Mouse (Mus musculus): ENCODE measurements at regions not wholly inside any gene's neighbourhood (a gene's known extent, or its start where the extent isn't known, plus 50 kb on each side); places are given as distances from the start of the nearest gene placed in this dataset.

- Histone ChIP-seq H3K4me1 (ENCODE audit: control insufficient read depth, insufficient read depth, low read length) (peaks cover 4% of the 10 kb centered on the region), H3K9me3 (replicated peaks; ENCODE audit: control insufficient read depth, low read length) (no peaks in the 10 kb centered on the region), H3K36me3 (ENCODE audit: control insufficient read depth, insufficient read depth) (no peaks in the 10 kb centered on the region), H3K4me3 (ENCODE audit: low read length) (no peak overlapping the region), H3K27me3 (ENCODE audit: control insufficient read depth, insufficient read depth, low read length) (no peaks in the 10 kb centered on the region), H3K27ac (ENCODE audit: low read length) (no peak overlapping the region), H3K9ac (ENCODE audit: low read length) (no peak overlapping the region), H3K4me2 (ENCODE audit: low read depth, low read length) (no peak overlapping the region)
- WGBS, result 81% methylated on average over 4 of the region's 4 CpGs
- ATAC-seq (replicated peaks; ENCODE audit: extremely low read depth, insufficient read depth, low FRiP score), result no peak
Measured at GRCm38 (mm10) chr1:57612171-57612570, 161.8 kb upstream of the Spats2l start.

GRCm38 (mm10) chr1:57612931-57613804, 160.8 kb upstream of the Spats2l start:
- 20% methylated on average over 17 of the region's 17 CpGs for WGBS
- Histone ChIP-seq H3K4me2 (ENCODE audit: low read depth, low read length) (peak overlapping the region; percentile 65), H3K36me3 (ENCODE audit: control insufficient read depth, insufficient read depth) (no peaks in the 10 kb centered on the region), H3K9ac (ENCODE audit: low read length) (peak overlapping the region; percentile 9; the same call in 1 of the 2 replicates), H3K27me3 (ENCODE audit: control insufficient read depth, insufficient read depth, low read length) (no peaks in the 10 kb centered on the region), H3K4me1 (ENCODE audit: control insufficient read depth, insufficient read depth, low read length) (peaks cover 4% of the 10 kb centered on the region), H3K4me3 (ENCODE audit: low read length) (peak overlapping the region; percentile 28), H3K27ac (ENCODE audit: low read length) (no peak overlapping the region), H3K9me3 (replicated peaks; ENCODE audit: control insufficient read depth, low read length) (no peaks in the 10 kb centered on the region)
- no peak for ATAC-seq (replicated peaks; ENCODE audit: extremely low read depth, insufficient read depth, low FRiP score)

- H3K27me3 ChIP-seq (ENCODE audit: control insufficient read depth, insufficient read depth, low read length), result no peaks in the 10 kb centered on the region
- H3K9ac ChIP-seq (ENCODE audit: low read length), result no peak overlapping the region
- H3K4me2 ChIP-seq (ENCODE audit: low read depth, low read length), result no peak overlapping the region
- no peak overlapping the region for H3K4me3 ChIP-seq (ENCODE audit: low read length)
- no peaks in the 10 kb centered on the region for H3K36me3 ChIP-seq (ENCODE audit: control insufficient read depth, insufficient read depth)
- peak; percentile 70 for ATAC-seq (replicated peaks; ENCODE audit: extremely low read depth, insufficient read depth, low FRiP score)
- H3K27ac ChIP-seq (ENCODE audit: low read length), result no peak overlapping the region
- H3K4me1 ChIP-seq (ENCODE audit: control insufficient read depth, insufficient read depth, low read length), result peaks cover 4% of the 10 kb centered on the region
- H3K9me3 ChIP-seq (replicated peaks; ENCODE audit: control insufficient read depth, low read length), result no peaks in the 10 kb centered on the region
Measured at GRCm38 (mm10) chr1:57615155-57615554, 158.8 kb upstream of the Spats2l start.

GRCm38 (mm10) chr1:57617316-57617715, 156.6 kb upstream of the Spats2l start:
- no peaks in the 10 kb centered on the region for H3K9me3 ChIP-seq (replicated peaks; ENCODE audit: control insufficient read depth, low read length)
- no peaks in the 10 kb centered on the region for H3K27me3 ChIP-seq (ENCODE audit: control insufficient read depth, insufficient read depth, low read length)
- H3K4me3 ChIP-seq (ENCODE audit: low read length), result no peak overlapping the region
- no peak overlapping the region for H3K9ac ChIP-seq (ENCODE audit: low read length)
- H3K27ac ChIP-seq (ENCODE audit: low read length), result no peak overlapping the region
- H3K4me1 ChIP-seq (ENCODE audit: control insufficient read depth, insufficient read depth, low read length), result peaks cover 4% of the 10 kb centered on the region
- no peaks in the 10 kb centered on the region for H3K36me3 ChIP-seq (ENCODE audit: control insufficient read depth, insufficient read depth)
- ATAC-seq (replicated peaks; ENCODE audit: extremely low read depth, insufficient read depth, low FRiP score), result no peak
- no peak overlapping the region for H3K4me2 ChIP-seq (ENCODE audit: low read depth, low read length)
- WGBS, result 90% methylated on average over 3 of the region's 3 CpGs

GRCm38 (mm10) chr1:57622561-57622960, 151.4 kb upstream of the Spats2l start:
- Histone ChIP-seq H3K9ac (ENCODE audit: low read length) (no peak overlapping the region), H3K27me3 (ENCODE audit: control insufficient read depth, insufficient read depth, low read length) (no peaks in the 10 kb centered on the region), H3K27ac (ENCODE audit: low read length) (no peak overlapping the region), H3K4me3 (ENCODE audit: low read length) (no peak overlapping the region), H3K4me1 (ENCODE audit: control insufficient read depth, insufficient read depth, low read length) (no peaks in the 10 kb centered on the region), H3K9me3 (replicated peaks; ENCODE audit: control insufficient read depth, low read length) (no peaks in the 10 kb centered on the region), H3K4me2 (ENCODE audit: low read depth, low read length) (no peak overlapping the region), H3K36me3 (ENCODE audit: control insufficient read depth, insufficient read depth) (no peaks in the 10 kb centered on the region)
- WGBS, result 76% methylated on average over 9 of the region's 9 CpGs
- ATAC-seq (replicated peaks; ENCODE audit: extremely low read depth, insufficient read depth, low FRiP score), result no peak

GRCm38 (mm10) chr1:57633986-57634385, 140.0 kb upstream of the Spats2l start:
- H3K9ac ChIP-seq (ENCODE audit: low read length), result no peak overlapping the region
- no peaks in the 10 kb centered on the region for H3K36me3 ChIP-seq (ENCODE audit: control insufficient read depth, insufficient read depth)
- WGBS, result 71% methylated on average over 1 of the region's 1 CpGs
- ATAC-seq (replicated peaks; ENCODE audit: extremely low read depth, insufficient read depth, low FRiP score), result no peak
- no peaks in the 10 kb centered on the region; the same call in 1 of the 2 replicates for H3K9me3 ChIP-seq (replicated peaks; ENCODE audit: control insufficient read depth, low read length)
- H3K27me3 ChIP-seq (ENCODE audit: control insufficient read depth, insufficient read depth, low read length), result no peaks in the 10 kb centered on the region
- no peak overlapping the region for H3K27ac ChIP-seq (ENCODE audit: low read length)
- no peak overlapping the region for H3K4me2 ChIP-seq (ENCODE audit: low read depth, low read length)
- H3K4me1 ChIP-seq (ENCODE audit: control insufficient read depth, insufficient read depth, low read length), result no peaks in the 10 kb centered on the region
- H3K4me3 ChIP-seq (ENCODE audit: low read length), result no peak overlapping the region

DNA sequence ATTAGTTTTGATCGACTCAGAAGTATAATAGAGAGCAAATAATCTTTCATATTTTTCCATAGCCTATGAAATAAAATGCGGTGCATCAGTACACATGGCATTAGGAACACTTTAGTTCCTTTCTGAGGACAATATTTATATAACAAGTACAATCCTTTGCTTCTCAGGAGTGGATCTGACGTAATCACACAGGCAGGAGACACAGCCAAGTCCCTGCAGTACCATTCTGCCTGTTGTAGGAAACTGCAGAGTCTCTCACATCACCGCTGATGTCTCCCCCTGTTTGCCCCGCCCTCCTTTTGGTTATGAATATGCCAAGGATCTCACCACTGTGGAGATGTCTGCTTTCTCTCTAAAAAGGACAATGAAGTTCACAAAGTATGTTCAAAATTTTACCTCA, 131.8 kb upstream of the Spats2l start:
- H3K4me3 ChIP-seq (ENCODE audit: low read length), result no peak overlapping the region
- ATAC-seq (replicated peaks; ENCODE audit: extremely low read depth, insufficient read depth, low FRiP score), result no peak
- no peak overlapping the region for H3K9ac ChIP-seq (ENCODE audit: low read length)
- no peaks in the 10 kb centered on the region for H3K9me3 ChIP-seq (replicated peaks; ENCODE audit: control insufficient read depth, low read length)
- 82% methylated on average over 5 of the region's 5 CpGs for WGBS
- no peaks in the 10 kb centered on the region for H3K27me3 ChIP-seq (ENCODE audit: control insufficient read depth, insufficient read depth, low read length)
- no peak overlapping the region for H3K4me2 ChIP-seq (ENCODE audit: low read depth, low read length)
- no peak overlapping the region for H3K27ac ChIP-seq (ENCODE audit: low read length)
- H3K4me1 ChIP-seq (ENCODE audit: control insufficient read depth, insufficient read depth, low read length), result no peaks in the 10 kb centered on the region; the same call in 1 of the 2 replicates
- H3K36me3 ChIP-seq (ENCODE audit: control insufficient read depth, insufficient read depth), result no peaks in the 10 kb centered on the region

GRCm38 (mm10) chr1:57643466-57644097, 130.4 kb upstream of the Spats2l start:
- ATAC-seq (replicated peaks; ENCODE audit: extremely low read depth, insufficient read depth, low FRiP score), result no peak
- no peak overlapping the region for H3K9ac ChIP-seq (ENCODE audit: low read length)
- H3K27ac ChIP-seq (ENCODE audit: low read length), result no peak overlapping the region
- no peaks in the 10 kb centered on the region; the same call in 1 of the 2 replicates for H3K4me1 ChIP-seq (ENCODE audit: control insufficient read depth, insufficient read depth, low read length)
- no peak overlapping the region for H3K4me3 ChIP-seq (ENCODE audit: low read length)
- H3K4me2 ChIP-seq (ENCODE audit: low read depth, low read length), result no peak overlapping the region
- H3K9me3 ChIP-seq (replicated peaks; ENCODE audit: control insufficient read depth, low read length), result no peaks in the 10 kb centered on the region
- 25% methylated on average over 6 of the region's 6 CpGs for WGBS
- H3K27me3 ChIP-seq (ENCODE audit: control insufficient read depth, insufficient read depth, low read length), result no peaks in the 10 kb centered on the region
- no peaks in the 10 kb centered on the region for H3K36me3 ChIP-seq (ENCODE audit: control insufficient read depth, insufficient read depth)

DNA sequence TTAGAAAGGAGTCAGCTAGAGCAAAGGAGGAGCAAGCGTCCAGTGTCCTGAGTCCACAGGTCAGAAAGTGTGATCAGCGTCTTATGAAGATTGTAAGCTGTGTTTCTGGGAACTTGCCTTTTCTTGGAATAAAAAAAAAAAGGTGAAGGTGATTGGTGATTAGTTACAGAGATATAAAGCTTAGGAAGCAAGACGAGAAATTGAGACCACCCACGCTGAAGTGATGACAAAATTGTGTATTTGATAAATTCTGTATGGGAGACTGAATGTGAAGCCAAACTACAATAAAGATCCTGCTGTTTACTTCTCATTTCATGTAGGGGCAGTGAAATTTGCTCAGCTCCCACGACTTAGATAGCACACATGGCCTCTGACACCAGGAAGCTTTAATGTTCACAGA, 109.0 kb upstream of the Spats2l start:
- no peak for ATAC-seq (replicated peaks; ENCODE audit: extremely low read depth, insufficient read depth, low FRiP score)
- Histone ChIP-seq H3K4me1 (ENCODE audit: control insufficient read depth, insufficient read depth, low read length) (peaks cover 3% of the 10 kb centered on the region; the same call in 1 of the 2 replicates), H3K9me3 (replicated peaks; ENCODE audit: control insufficient read depth, low read length) (peaks cover 4% of the 10 kb centered on the region; the same call in 1 of the 2 replicates), H3K27me3 (ENCODE audit: control insufficient read depth, insufficient read depth, low read length) (no peaks in the 10 kb centered on the region), H3K36me3 (ENCODE audit: control insufficient read depth, insufficient read depth) (no peaks in the 10 kb centered on the region), H3K4me3 (ENCODE audit: low read length) (no peak overlapping the region), H3K9ac (ENCODE audit: low read length) (no peak overlapping the region), H3K27ac (ENCODE audit: low read length) (no peak overlapping the region), H3K4me2 (ENCODE audit: low read depth, low read length) (no peak overlapping the region)
- 59% methylated on average over 5 of the region's 5 CpGs for WGBS
